Mouse (Mus musculus): Measurements from ENCODE around the gene Lrrc36. TPM values are rescaled to one million over a fixed set of nuclear protein-coding genes. Genes with fewer than 3 reads are reported as not detected.
A peak's percentile ranks its signal among the peaks of the same experiment; 100 is the strongest.

Lrrc36 gene
- total RNA-seq, 1 experiment: 0.13 TPM

GRCm38 (mm10) chr8:105470681-105471313, 57.4 kb downstream of the Lrrc36 start:
- in situ Hi-C loops (cut with MboI; ENCODE audit: low sequenced_read_pairs in 2 of 2, unreplicated experiment in 2 of 2): no loop called here
- no peak overlapping the region for H3K27ac ChIP-seq (ENCODE audit: insufficient read depth, low read depth, low read length, poor library complexity, severe bottlenecking)

GRCm38 (mm10) chr8:105471314-105472015, 58.1 kb downstream of the Lrrc36 start, which contains the start of gene Tppp3:
Gene Tppp3 (minus strand): TSS chr8:105471526.
- no peak within 1 kb of the TSS; the same call in 1 of the 2 replicates for H3K27ac ChIP-seq (ENCODE audit: insufficient read depth, low read depth, low read length, poor library complexity, severe bottlenecking)
- in situ Hi-C loops (cut with MboI; ENCODE audit: low sequenced_read_pairs in 2 of 2, unreplicated experiment in 2 of 2): no loop called here
- no peaks in the 10 kb centered on the region for H3K9me3 ChIP-seq (ENCODE audit: control insufficient read depth, insufficient read depth, low read depth, low read length)
- TF ChIP-seq CHD2 (IDR thresholded peaks at IDR 0.05; ENCODE audit: low read depth, low read length): no peak
- no peak for TF ChIP-seq MAFK (IDR thresholded peaks at IDR 0.05; ENCODE audit: insufficient read depth, low read depth, low read length)
- no peak for TF ChIP-seq HCFC1 (IDR thresholded peaks at IDR 0.05; ENCODE audit: borderline replicate concordance, insufficient read depth, low read length)
- no peak for TF ChIP-seq ZNF384 (IDR thresholded peaks at IDR 0.05; ENCODE audit: low read depth, low read length)
- TF ChIP-seq ZC3H11A (IDR thresholded peaks at IDR 0.05; ENCODE audit: borderline replicate concordance, low read depth, low read length): no peak
- DNase-seq (ENCODE audit: low read depth, low spot score): peak; percentile 91
- peak within 1 kb of the TSS; percentile 34 to 49 for H3K4me3 ChIP-seq (ENCODE audit: insufficient read depth in 1 of 2, low read depth in 1 of 2, low read length in 2 of 2, poor library complexity in 1 of 2, severe bottlenecking in 1 of 2)
- peaks cover 10 to 32% of the 10 kb centered on the region in 2 experiments for H3K4me1 ChIP-seq (ENCODE audit: control insufficient read depth in 2 of 2, insufficient read depth in 2 of 2, low read length in 2 of 2, poor library complexity in 1 of 2)
- H3K36me3 ChIP-seq (ENCODE audit: control insufficient read depth, insufficient read depth, low read length, poor library complexity, severe bottlenecking): no peaks in the 10 kb centered on the region
- peak within 1 kb of the TSS; percentile 33; the same call in 1 of the 2 replicates for H3K9ac ChIP-seq (ENCODE audit: insufficient read depth, low read depth, low read length, poor library complexity, severe bottlenecking)

More at GRCm38 (mm10) chr8:105470681-105471313, 57.4 kb downstream of the Lrrc36 start:
- TF ChIP-seq MAFK (IDR thresholded peaks at IDR 0.05; ENCODE audit: insufficient read depth, low read depth, low read length): no peak
- TF ChIP-seq ZNF384 (IDR thresholded peaks at IDR 0.05; ENCODE audit: low read depth, low read length): no peak
- TF ChIP-seq CHD2 (IDR thresholded peaks at IDR 0.05; ENCODE audit: low read depth, low read length): no peak
- TF ChIP-seq HCFC1 (IDR thresholded peaks at IDR 0.05; ENCODE audit: borderline replicate concordance, insufficient read depth, low read length): no peak
- TF ChIP-seq ZC3H11A (IDR thresholded peaks at IDR 0.05; ENCODE audit: borderline replicate concordance, low read depth, low read length): no peak
- no peaks in the 10 kb centered on the region for H3K36me3 ChIP-seq (ENCODE audit: control insufficient read depth, insufficient read depth, low read length, poor library complexity, severe bottlenecking)
- DNase-seq (ENCODE audit: low read depth, low spot score): no peak
- H3K4me3 ChIP-seq (ENCODE audit: insufficient read depth in 1 of 2, low read depth in 1 of 2, low read length in 2 of 2, poor library complexity in 1 of 2, severe bottlenecking in 1 of 2): peak overlapping the region; percentile 34 to 49
- H3K9me3 ChIP-seq (ENCODE audit: control insufficient read depth, insufficient read depth, low read depth, low read length): no peaks in the 10 kb centered on the region
- peaks cover 10 to 32% of the 10 kb centered on the region in 2 experiments for H3K4me1 ChIP-seq (ENCODE audit: control insufficient read depth in 2 of 2, insufficient read depth in 2 of 2, low read length in 2 of 2, poor library complexity in 1 of 2)
- peak overlapping the region; percentile 33; the same call in 1 of the 2 replicates for H3K9ac ChIP-seq (ENCODE audit: insufficient read depth, low read depth, low read length, poor library complexity, severe bottlenecking)

GRCm38 (mm10) chr8:105472414-105472932, 59.1 kb downstream of the Lrrc36 start:
- Histone ChIP-seq H3K9ac (ENCODE audit: insufficient read depth, low read depth, low read length, poor library complexity, severe bottlenecking) (peak overlapping the region; percentile 33), H3K36me3 (ENCODE audit: control insufficient read depth, insufficient read depth, low read length, poor library complexity, severe bottlenecking) (no peaks in the 10 kb centered on the region), H3K27ac (ENCODE audit: insufficient read depth, low read depth, low read length, poor library complexity, severe bottlenecking) (no peak overlapping the region), H3K4me1 (ENCODE audit: control insufficient read depth in 2 of 2, insufficient read depth in 2 of 2, low read length in 2 of 2, poor library complexity in 1 of 2) (peaks cover 10 to 37% of the 10 kb centered on the region in 2 experiments), H3K4me3 (ENCODE audit: insufficient read depth in 1 of 2, low read depth in 1 of 2, low read length in 2 of 2, poor library complexity in 1 of 2, severe bottlenecking in 1 of 2) (peak overlapping the region; percentile 41 to 45), H3K9me3 (ENCODE audit: control insufficient read depth, insufficient read depth, low read depth, low read length) (no peaks in the 10 kb centered on the region)
- in situ Hi-C loops (cut with MboI; ENCODE audit: low sequenced_read_pairs in 2 of 2, unreplicated experiment in 2 of 2): no loop called here
- DNase-seq (ENCODE audit: low read depth, low spot score): no peak
- TF ChIP-seq MAFK (IDR thresholded peaks at IDR 0.05; ENCODE audit: insufficient read depth, low read depth, low read length): no peak
- TF ChIP-seq HCFC1 (IDR thresholded peaks at IDR 0.05; ENCODE audit: borderline replicate concordance, insufficient read depth, low read length): no peak
- TF ChIP-seq ZC3H11A (IDR thresholded peaks at IDR 0.05; ENCODE audit: borderline replicate concordance, low read depth, low read length): no peak
- TF ChIP-seq ZNF384 (IDR thresholded peaks at IDR 0.05; ENCODE audit: low read depth, low read length): no peak
- TF ChIP-seq CHD2 (IDR thresholded peaks at IDR 0.05; ENCODE audit: low read depth, low read length): no peak

GRCm38 (mm10) chr8:105472983-105473382, 59.6 kb downstream of the Lrrc36 start:
- TF ChIP-seq ZNF384 (IDR thresholded peaks at IDR 0.05; ENCODE audit: low read depth, low read length) (no peak), MAFK (IDR thresholded peaks at IDR 0.05; ENCODE audit: insufficient read depth, low read depth, low read length) (no peak), CHD2 (IDR thresholded peaks at IDR 0.05; ENCODE audit: low read depth, low read length) (no peak), ZC3H11A (IDR thresholded peaks at IDR 0.05; ENCODE audit: borderline replicate concordance, low read depth, low read length) (no peak), HCFC1 (IDR thresholded peaks at IDR 0.05; ENCODE audit: borderline replicate concordance, insufficient read depth, low read length) (no peak)
- H3K4me1 ChIP-seq (ENCODE audit: control insufficient read depth in 2 of 2, insufficient read depth in 2 of 2, low read length in 2 of 2, poor library complexity in 1 of 2): peaks cover 10 to 37% of the 10 kb centered on the region in 2 experiments
- in situ Hi-C loops (cut with MboI; ENCODE audit: low sequenced_read_pairs in 2 of 2, unreplicated experiment in 2 of 2): no loop called here
- H3K9me3 ChIP-seq (ENCODE audit: control insufficient read depth, insufficient read depth, low read depth, low read length): no peaks in the 10 kb centered on the region
- H3K4me3 ChIP-seq (ENCODE audit: insufficient read depth in 1 of 2, low read depth in 1 of 2, low read length in 2 of 2, poor library complexity in 1 of 2, severe bottlenecking in 1 of 2): peak overlapping the region in 1 of 2 experiments; percentile 45; a peak in 1 of 4 replicates
- no peaks in the 10 kb centered on the region for H3K36me3 ChIP-seq (ENCODE audit: control insufficient read depth, insufficient read depth, low read length, poor library complexity, severe bottlenecking)
- no peak overlapping the region for H3K27ac ChIP-seq (ENCODE audit: insufficient read depth, low read depth, low read length, poor library complexity, severe bottlenecking)
- no peak overlapping the region for H3K9ac ChIP-seq (ENCODE audit: insufficient read depth, low read depth, low read length, poor library complexity, severe bottlenecking)
- no peak for DNase-seq (ENCODE audit: low read depth, low spot score)

Measured in ES-E14 (cell line).